Mouse (Mus musculus): ENCODE results near the gene Supt3. TPM values are rescaled to one million over a fixed set of nuclear protein-coding genes. Genes with fewer than 3 reads are reported as not detected.

Supt3 gene
- polyA plus RNA-seq, 1 experiment from 2014 or later: 27.6 TPM

DNA sequence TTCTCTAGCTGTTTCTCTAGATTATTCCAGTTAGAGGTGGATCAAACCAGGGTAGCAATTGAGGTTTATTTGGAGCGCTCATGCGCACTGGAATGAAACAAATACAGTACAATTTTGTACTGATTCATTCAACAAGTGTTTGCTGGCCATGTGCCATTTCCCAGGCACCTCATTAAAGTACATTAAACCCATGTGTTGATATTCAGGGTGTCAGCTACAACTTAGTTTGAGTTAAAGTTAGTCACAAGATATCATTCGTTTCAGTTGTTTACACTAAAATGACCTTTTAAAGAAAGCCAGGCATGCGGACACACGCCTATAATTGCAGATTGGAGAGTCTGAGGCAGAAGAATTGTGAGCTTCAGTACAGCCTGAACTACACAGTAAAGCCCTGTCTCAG is 310.1 kb downstream of the Supt3 start:
- WGBS: 57% methylated on average over 5 of the region's 5 CpGs
- Histone ChIP-seq H3K4me3 (no peak overlapping the region), H3K9ac (no peak overlapping the region), H3K27me3 (no peaks in the 10 kb centered on the region), H3K36me3 (no peaks in the 10 kb centered on the region), H3K4me1 (peaks cover 12% of the 10 kb centered on the region; the same call in 1 of the 2 replicates), H3K4me2 (replicated peaks) (no peak overlapping the region), H3K27ac (peak overlapping the region; percentile 23; the same call in 1 of the 2 replicates), H3K9me3 (no peaks in the 10 kb centered on the region)
- no peak for ATAC-seq (ENCODE audit: insufficient number of reproducible peaks, insufficient read depth, low FRiP score, low TSS enrichment)

DNA sequence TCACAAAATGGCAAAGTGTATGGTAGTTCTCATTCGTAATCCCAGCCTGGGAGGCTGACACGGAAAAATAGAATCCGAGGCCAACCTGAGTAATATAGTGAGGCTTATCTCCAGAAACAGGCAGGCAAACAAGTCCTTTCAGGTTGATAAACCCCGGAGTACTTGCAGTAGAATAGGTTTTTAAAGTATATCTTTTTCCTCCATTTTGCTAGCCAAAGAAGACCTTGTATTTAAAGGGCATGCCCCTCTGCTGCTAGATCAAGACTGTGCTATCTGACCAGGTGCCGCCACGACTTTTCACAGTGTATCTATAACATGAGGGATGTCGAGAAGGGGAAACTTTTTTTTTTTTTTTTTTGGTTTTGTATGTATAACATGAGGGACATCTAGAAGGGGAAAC is 324.1 kb downstream of the Supt3 start:
- H3K27me3 ChIP-seq: no peaks in the 10 kb centered on the region
- no peak overlapping the region for H3K4me3 ChIP-seq
- no peak overlapping the region for H3K27ac ChIP-seq
- H3K9ac ChIP-seq: no peak overlapping the region
- WGBS: 77% methylated on average over 7 of the region's 7 CpGs
- H3K4me2 ChIP-seq (replicated peaks): no peak overlapping the region
- no peaks in the 10 kb centered on the region for H3K9me3 ChIP-seq
- H3K4me1 ChIP-seq: no peaks in the 10 kb centered on the region; the same call in 1 of the 2 replicates
- ATAC-seq (ENCODE audit: insufficient number of reproducible peaks, insufficient read depth, low FRiP score, low TSS enrichment): no peak
- no peaks in the 10 kb centered on the region for H3K36me3 ChIP-seq

DNA sequence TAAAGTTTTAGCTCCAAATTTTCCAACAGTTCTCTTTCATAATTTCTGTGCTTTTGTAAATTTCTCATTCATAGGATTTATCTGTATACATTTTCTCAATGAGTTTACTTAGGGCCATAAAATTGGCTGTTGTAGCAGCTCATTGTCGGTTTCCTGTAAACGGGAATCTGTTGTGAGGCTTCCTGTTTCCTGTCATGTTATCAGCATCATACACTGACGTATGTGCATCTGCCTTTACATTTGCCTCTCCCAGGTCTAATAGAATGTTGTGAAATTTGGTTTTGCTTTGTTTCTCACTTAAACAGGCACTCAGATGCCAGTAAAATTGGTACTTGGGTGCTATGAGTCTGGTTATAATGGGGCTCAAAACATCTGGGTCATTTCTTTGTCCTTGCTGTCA is 338.4 kb downstream of the Supt3 start:
- no peaks in the 10 kb centered on the region for H3K27me3 ChIP-seq
- H3K9ac ChIP-seq: no peak overlapping the region
- no peak overlapping the region for H3K4me2 ChIP-seq (replicated peaks)
- peaks cover 23% of the 10 kb centered on the region for H3K4me1 ChIP-seq
- H3K9me3 ChIP-seq: no peaks in the 10 kb centered on the region
- no peak overlapping the region for H3K27ac ChIP-seq
- no peaks in the 10 kb centered on the region for H3K36me3 ChIP-seq
- WGBS: 72% methylated on average over 3 of the region's 3 CpGs
- no peak overlapping the region for H3K4me3 ChIP-seq
- ATAC-seq (ENCODE audit: insufficient number of reproducible peaks, insufficient read depth, low FRiP score, low TSS enrichment): no peak

DNA sequence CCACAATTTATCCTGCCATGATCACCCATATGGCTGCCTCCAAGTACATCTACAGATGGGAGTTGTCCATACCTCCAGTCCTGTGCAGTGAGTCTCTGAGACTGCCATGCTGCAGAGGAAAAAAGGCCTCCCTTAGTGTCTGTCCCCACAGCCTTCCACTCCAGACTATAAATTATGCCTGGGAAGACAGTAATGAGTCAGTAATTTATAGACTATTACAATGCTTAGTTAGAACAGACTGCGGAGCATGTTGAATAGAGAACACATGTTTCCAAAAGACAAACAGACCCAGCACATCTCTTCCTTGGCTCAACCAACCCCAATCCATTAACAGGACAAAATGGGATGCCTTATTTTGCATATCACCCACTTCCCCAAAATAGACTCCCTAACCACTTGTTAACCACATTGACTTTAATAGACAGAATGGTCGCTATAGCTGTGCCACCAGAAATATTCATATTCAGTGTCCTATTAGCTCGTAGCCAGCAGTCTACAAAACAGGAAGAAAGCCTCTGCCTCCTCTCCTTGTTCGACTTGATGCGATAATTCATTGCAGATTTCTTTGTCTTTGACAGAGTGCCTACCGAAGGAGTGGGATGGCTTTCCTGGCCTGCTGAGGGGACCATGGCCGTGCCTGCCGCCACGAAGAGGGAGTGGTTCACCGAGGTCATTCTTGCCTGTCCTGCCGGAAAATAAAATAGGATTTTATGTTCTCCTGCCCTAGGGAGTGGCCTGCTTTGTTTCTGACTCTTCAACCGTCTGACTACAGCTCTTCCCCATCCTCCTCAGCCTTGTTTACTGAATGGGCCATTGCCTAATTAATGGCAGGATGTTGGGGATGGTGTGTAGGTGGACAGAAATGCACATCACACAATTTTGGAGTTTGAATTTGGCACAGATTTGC is 341.9 kb downstream of the Supt3 start:
- Histone ChIP-seq H3K27ac (peak overlapping the region; percentile 37; the same call in 1 of the 2 replicates), H3K4me2 (replicated peaks) (no peak overlapping the region), H3K9me3 (no peaks in the 10 kb centered on the region), H3K27me3 (no peaks in the 10 kb centered on the region), H3K4me3 (no peak overlapping the region), H3K9ac (no peak overlapping the region), H3K4me1 (peaks cover 23% of the 10 kb centered on the region), H3K36me3 (no peaks in the 10 kb centered on the region)
- no peak for ATAC-seq (ENCODE audit: insufficient number of reproducible peaks, insufficient read depth, low FRiP score, low TSS enrichment)
- 35% methylated on average over 12 of the region's 12 CpGs for WGBS

DNA sequence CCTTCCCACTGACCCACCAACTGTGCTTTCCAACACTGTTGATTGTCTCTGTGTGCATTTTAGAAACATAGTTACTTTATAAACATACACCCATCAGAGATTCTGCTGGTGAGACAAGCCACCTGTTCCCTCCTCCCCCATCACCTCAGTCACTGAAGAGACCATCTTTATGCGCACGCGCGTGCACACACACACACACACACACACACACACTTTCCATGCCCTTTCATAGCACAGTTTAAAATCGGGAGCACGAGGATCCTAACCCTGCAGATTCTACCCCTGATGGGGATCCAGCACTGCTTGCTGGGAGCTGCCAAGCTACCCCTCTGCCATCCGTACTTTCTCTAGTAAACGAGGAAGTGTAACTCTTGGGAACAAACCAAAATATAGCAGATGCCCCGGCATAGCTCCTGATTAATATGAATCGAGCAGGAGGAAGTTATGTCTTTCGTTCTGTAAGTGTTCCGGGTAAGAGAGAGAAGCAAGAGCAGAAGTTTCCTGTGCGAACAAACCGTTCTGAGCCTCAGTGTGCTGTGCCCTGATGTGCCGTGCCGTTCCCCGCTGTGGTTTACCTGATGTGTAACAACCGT is 342.8 kb downstream of the Supt3 start:
- H3K4me2 ChIP-seq (replicated peaks): no peak overlapping the region
- no peak overlapping the region for H3K9ac ChIP-seq
- H3K4me3 ChIP-seq: no peak overlapping the region
- WGBS: 78% methylated on average over 18 of the region's 18 CpGs
- no peak for ATAC-seq (ENCODE audit: insufficient number of reproducible peaks, insufficient read depth, low FRiP score, low TSS enrichment)
- H3K36me3 ChIP-seq: no peaks in the 10 kb centered on the region
- H3K27me3 ChIP-seq: no peaks in the 10 kb centered on the region
- H3K27ac ChIP-seq: no peak overlapping the region; the same call in 1 of the 2 replicates
- H3K4me1 ChIP-seq: peaks cover 23% of the 10 kb centered on the region
- no peaks in the 10 kb centered on the region for H3K9me3 ChIP-seq

DNA sequence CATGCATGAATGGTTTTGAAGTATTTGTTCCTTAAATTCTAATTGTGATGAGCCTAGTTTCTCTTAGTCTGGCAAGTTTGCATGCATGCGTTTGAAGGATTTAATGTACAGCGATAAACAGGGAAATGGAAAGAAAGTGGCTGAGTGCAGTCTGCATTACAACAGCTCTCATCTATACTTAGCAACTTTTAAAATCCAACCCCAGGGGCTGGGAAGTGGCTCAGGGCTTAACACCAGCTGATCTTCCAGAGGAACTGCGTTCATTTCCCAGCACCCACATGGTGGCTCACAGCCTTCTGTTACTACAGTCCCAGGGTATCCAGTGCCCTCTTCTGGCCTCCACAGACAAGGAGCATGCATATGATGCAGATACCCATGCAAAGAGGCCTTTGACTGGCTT is 346.9 kb downstream of the Supt3 start:
- no peaks in the 10 kb centered on the region for H3K27me3 ChIP-seq

DNA sequence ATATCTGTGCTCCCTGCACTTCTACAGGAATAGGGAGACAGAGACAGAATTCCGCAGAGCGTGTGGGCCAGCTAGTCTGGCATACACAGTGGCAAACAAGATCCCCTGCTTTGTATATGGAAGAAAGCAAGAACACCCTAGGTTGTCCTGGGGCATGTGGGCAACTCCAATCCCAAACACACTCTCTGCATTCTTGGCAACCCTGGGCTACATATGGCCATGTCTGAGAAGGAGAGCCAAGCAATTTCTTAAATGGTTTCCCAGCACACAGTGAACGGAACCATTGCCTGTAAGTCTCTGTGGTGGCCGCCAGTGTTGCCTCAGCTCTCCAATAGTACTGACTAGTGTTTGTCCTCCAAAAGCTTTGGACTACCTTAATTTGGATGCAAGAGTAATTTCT is 351.7 kb downstream of the Supt3 start:
- no peak overlapping the region for H3K9ac ChIP-seq
- no peaks in the 10 kb centered on the region for H3K27me3 ChIP-seq
- H3K9me3 ChIP-seq: no peaks in the 10 kb centered on the region; the same call in 1 of the 2 replicates
- H3K4me1 ChIP-seq: no peaks in the 10 kb centered on the region
- no peak overlapping the region for H3K4me3 ChIP-seq
- 91% methylated on average over 4 of the region's 4 CpGs for WGBS
- ATAC-seq (ENCODE audit: insufficient number of reproducible peaks, insufficient read depth, low FRiP score, low TSS enrichment): no peak
- no peak overlapping the region for H3K4me2 ChIP-seq (replicated peaks)
- no peak overlapping the region for H3K27ac ChIP-seq
- no peaks in the 10 kb centered on the region for H3K36me3 ChIP-seq

More for the DNA sequence above, 346.9 kb downstream of the Supt3 start:
- H3K27ac ChIP-seq: no peak overlapping the region
- H3K9ac ChIP-seq: no peak overlapping the region
- H3K36me3 ChIP-seq: no peaks in the 10 kb centered on the region
- 86% methylated on average over 3 of the region's 3 CpGs for WGBS
- H3K4me2 ChIP-seq (replicated peaks): no peak overlapping the region
- H3K4me3 ChIP-seq: no peak overlapping the region
- ATAC-seq (ENCODE audit: insufficient number of reproducible peaks, insufficient read depth, low FRiP score, low TSS enrichment): no peak
- H3K4me1 ChIP-seq: peaks cover 9% of the 10 kb centered on the region; the same call in 1 of the 2 replicates
- H3K9me3 ChIP-seq: no peaks in the 10 kb centered on the region

DNA sequence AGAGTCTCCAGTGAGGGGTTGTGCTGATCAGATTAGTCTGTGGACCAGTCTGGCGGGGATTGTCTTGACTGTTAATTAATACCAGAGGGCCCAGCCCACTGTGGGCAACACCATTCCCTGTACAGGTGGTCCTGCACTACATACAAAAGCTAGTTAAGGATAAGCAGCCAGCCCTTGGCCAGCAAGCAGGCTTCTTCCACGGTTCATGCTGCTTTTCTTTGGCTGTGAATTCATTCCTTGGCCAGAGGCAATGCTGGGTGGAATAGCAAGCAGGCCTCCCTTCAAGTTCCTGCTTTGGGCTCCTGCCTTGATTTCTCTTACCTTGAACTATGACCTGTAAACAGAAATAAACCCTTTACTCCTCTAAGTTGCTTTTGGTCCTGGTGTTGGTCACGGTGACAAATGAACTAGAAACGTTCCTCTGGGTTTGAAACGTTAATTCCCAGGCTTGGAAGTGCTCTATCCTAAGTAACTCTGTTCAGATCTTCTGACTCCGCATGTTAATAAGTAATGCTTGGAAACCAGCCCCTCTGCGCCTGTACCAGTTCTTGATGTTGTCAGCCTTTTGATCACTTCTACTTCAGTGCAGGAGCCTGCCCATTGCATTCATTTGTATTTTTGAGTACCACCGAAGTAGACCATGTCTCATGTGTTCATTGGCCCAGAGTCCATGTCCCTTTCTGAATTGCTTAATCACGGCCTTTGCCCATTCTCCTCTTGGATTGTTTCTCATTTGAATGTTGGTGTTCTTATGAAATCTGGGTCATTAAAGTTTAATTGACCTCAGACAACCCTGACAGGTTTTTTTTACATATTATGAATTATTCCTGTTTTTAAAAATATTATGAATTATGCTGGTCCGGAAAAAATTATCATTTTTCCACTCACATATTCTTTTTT is 356.8 kb downstream of the Supt3 start:
- ATAC-seq (ENCODE audit: insufficient number of reproducible peaks, insufficient read depth, low FRiP score, low TSS enrichment): no peak
- Histone ChIP-seq H3K4me1 (no peaks in the 10 kb centered on the region), H3K9ac (no peak overlapping the region), H3K27me3 (no peaks in the 10 kb centered on the region), H3K4me3 (no peak overlapping the region), H3K36me3 (no peaks in the 10 kb centered on the region), H3K4me2 (replicated peaks) (no peak overlapping the region), H3K27ac (no peak overlapping the region), H3K9me3 (no peaks in the 10 kb centered on the region; the same call in 1 of the 2 replicates)
- WGBS: 89% methylated on average over 10 of the region's 10 CpGs

DNA sequence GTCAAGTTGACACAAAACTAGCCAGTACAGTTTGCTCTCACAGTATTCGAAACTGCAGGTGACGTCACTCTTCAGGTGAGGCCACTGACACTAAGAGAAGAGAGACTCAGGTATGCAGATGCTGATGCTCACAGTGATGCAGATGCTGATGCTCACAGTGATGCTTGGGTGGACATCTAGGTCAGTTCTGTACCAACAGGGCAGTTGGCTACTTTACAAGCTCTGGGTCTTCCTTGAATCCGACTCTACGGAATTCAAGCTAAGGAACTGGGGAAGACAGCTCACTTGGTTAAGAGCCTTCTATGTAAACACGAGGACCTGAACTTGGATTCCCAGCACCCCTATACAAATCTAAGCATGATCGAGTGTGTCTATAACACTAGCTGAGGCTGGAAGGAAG is 359.5 kb downstream of the Supt3 start:
- Histone ChIP-seq H3K27ac (no peak overlapping the region), H3K4me1 (no peaks in the 10 kb centered on the region), H3K36me3 (no peaks in the 10 kb centered on the region), H3K9ac (no peak overlapping the region), H3K4me2 (replicated peaks) (no peak overlapping the region), H3K27me3 (no peaks in the 10 kb centered on the region), H3K4me3 (no peak overlapping the region), H3K9me3 (no peaks in the 10 kb centered on the region; the same call in 1 of the 2 replicates)
- 91% methylated on average over 6 of the region's 6 CpGs for WGBS
- no peak for ATAC-seq (ENCODE audit: insufficient number of reproducible peaks, insufficient read depth, low FRiP score, low TSS enrichment)

DNA sequence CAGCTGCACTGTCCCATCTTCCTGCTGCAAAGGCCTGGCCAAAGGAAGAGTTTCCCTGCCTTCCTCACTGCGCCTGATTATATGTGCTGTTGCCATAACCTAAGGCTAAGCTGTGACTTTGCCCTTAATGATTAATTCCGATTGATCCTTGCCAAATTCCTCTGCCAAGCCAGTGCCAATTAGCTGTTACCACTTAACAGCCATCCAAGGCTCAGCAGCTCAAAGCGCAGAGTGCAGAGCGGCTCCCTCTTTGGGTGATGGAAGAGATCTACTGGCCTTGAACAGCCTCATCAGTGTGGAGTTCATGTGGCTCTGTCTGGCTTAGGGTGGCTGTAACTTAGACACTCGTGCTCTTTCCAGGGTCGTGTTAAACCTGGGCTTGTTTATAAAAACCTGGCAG is 366.1 kb downstream of the Supt3 start:
- H3K27me3 ChIP-seq: no peaks in the 10 kb centered on the region
- 77% methylated on average over 6 of the region's 6 CpGs for WGBS
- H3K4me1 ChIP-seq: no peaks in the 10 kb centered on the region
- H3K9me3 ChIP-seq: no peaks in the 10 kb centered on the region
- no peak overlapping the region for H3K4me2 ChIP-seq (replicated peaks)
- H3K36me3 ChIP-seq: no peaks in the 10 kb centered on the region
- no peak overlapping the region for H3K4me3 ChIP-seq
- no peak overlapping the region for H3K9ac ChIP-seq
- ATAC-seq (ENCODE audit: insufficient number of reproducible peaks, insufficient read depth, low FRiP score, low TSS enrichment): no peak
- H3K27ac ChIP-seq: no peak overlapping the region

DNA sequence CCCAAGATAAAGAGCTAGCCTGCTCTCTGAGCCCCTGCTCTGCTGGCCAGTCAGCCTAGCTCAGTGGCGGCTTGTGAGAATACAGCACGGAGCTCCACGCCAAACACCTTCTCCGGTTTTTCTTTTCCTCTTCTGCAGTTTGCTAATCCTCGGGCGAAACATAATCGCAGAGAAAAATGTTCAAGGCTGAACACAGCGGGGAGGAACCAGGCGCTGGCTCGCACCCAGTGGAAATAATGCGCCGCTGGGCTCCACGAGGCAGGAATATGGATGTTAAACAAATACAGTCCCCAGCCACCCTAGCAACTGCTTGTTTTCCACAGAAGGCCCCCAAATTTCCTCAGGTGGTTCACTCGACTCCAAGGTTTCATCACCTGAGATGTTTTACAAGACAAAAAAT is 367.7 kb downstream of the Supt3 start:
- Histone ChIP-seq H3K27ac (no peak overlapping the region), H3K4me2 (replicated peaks) (no peak overlapping the region), H3K27me3 (no peaks in the 10 kb centered on the region), H3K4me3 (no peak overlapping the region), H3K9me3 (no peaks in the 10 kb centered on the region), H3K9ac (no peak overlapping the region), H3K36me3 (no peaks in the 10 kb centered on the region), H3K4me1 (no peaks in the 10 kb centered on the region)
- no peak for ATAC-seq (ENCODE audit: insufficient number of reproducible peaks, insufficient read depth, low FRiP score, low TSS enrichment)
- WGBS: 79% methylated on average over 14 of the region's 14 CpGs

Measured in embryonic facial prominence, embryonic 12.5 days (tissue).